Mouse (Mus musculus): Measurements from ENCODE around the gene Tex52.

GRCm38 (mm10) chr6:128338876-128339275 is 36.4 kb upstream of the Tex52 start:
- TF ChIP-seq POLR2A (IDR thresholded peaks at IDR 0.05; ENCODE audit: low read depth, low read length) (no peak), CTCF (conservative IDR thresholded peaks at IDR 0.05 in 1 of 2, IDR thresholded peaks at IDR 0.05 in 1 of 2; ENCODE audit: low read depth in 2 of 2, low read length in 2 of 2) (no peak), E2F4 (IDR thresholded peaks at IDR 0.05; ENCODE audit: insufficient replicate concordance, low read depth, low read length) (no peak), RAD21 (IDR thresholded peaks at IDR 0.05; ENCODE audit: low read depth, low read length) (no peak), GABPA (IDR thresholded peaks at IDR 0.05; ENCODE audit: insufficient replicate concordance, low read depth, low read length) (no peak), ETS1 (conservative IDR thresholded peaks at IDR 0.05; ENCODE audit: low read depth, low read length) (no peak), MYC (IDR thresholded peaks at IDR 0.05; ENCODE audit: low read depth, low read length) (no peak), TCF12 (IDR thresholded peaks at IDR 0.05; ENCODE audit: low read depth, low read length) (no peak), ELF1 (IDR thresholded peaks at IDR 0.05; ENCODE audit: low read depth, low read length) (no peak), SMC3 (IDR thresholded peaks at IDR 0.05; ENCODE audit: low read depth, low read length) (no peak), NELFE (IDR thresholded peaks at IDR 0.05; ENCODE audit: low read depth, low read length) (no peak), ZC3H11A (IDR thresholded peaks at IDR 0.05; ENCODE audit: low read depth, low read length) (no peak)
